Mouse (Mus musculus) embryonic facial prominence, embryonic 11.5 days (tissue): Measurements from ENCODE around the gene Morn1. TPM values are rescaled to one million over a fixed set of nuclear protein-coding genes. Genes with fewer than 3 reads are reported as not detected.
A peak's percentile ranks its signal among the peaks of the same experiment; 100 is the strongest.

ENCODE experiments used
- ATAC-seq: fragments of 200-750 bp; cut with Nextera tagmentation; replicated peaks from 2 replicates; pipeline ENCODE4 v1.8.0; 2017; ENCODE audit warnings: low read depth; ENCODE audit not compliant: insufficient number of reproducible peaks, low FRiP score, low TSS enrichment
- DNase-seq: peaks from one replicate; pipeline ENCODE4 v3.0.0-alpha.2; 2015; ENCODE audit warnings: low spot score
- H3K27ac ChIP-seq: fragments of 300-500 bp; sonication (generic); replicated peaks from 2 replicates; pipeline ENCODE4 v1.5.1; 2014; ENCODE audit warnings: mild to moderate bottlenecking, low read depth, low read length, control low read depth
- H3K27me3 ChIP-seq: fragments of 300-500 bp; sonication (generic); 2 replicates; pipeline ENCODE4 v1.6.1; 2014; ENCODE audit warnings: mild to moderate bottlenecking, low read length, moderate library complexity, mixed read lengths; ENCODE audit not compliant: control insufficient read depth, insufficient read depth
- H3K36me3 ChIP-seq: fragments of 300-500 bp; sonication (generic); replicated peaks from 2 replicates; pipeline ENCODE4 v1.6.1; 2014; ENCODE audit warnings: low read depth, mild to moderate bottlenecking, low read length, moderate library complexity, mixed read lengths; ENCODE audit not compliant: control insufficient read depth, insufficient read depth
- H3K4me1 ChIP-seq: fragments of 300-500 bp; sonication (generic); 2 replicates; pipeline ENCODE4 v1.6.1; 2014; ENCODE audit warnings: low read length, mixed read lengths; ENCODE audit not compliant: control insufficient read depth, insufficient read depth
- H3K4me2 ChIP-seq: fragments of 300-500 bp; sonication (generic); 2 replicates; pipeline ENCODE4 v1.6.1; 2014; ENCODE audit warnings: low read depth, mild to moderate bottlenecking, control low read depth, low read length, moderate library complexity
- H3K4me3 ChIP-seq: fragments of 300-500 bp; sonication (generic); 2 replicates; pipeline ENCODE4 v1.5.1; 2014; ENCODE audit warnings: low read depth, low read length, control low read depth
- H3K9ac ChIP-seq: fragments of 300-500 bp; sonication (generic); replicated peaks from 2 replicates; pipeline ENCODE4 v1.6.1; 2014; ENCODE audit warnings: mild to moderate bottlenecking, control low read depth, low read length
- H3K9me3 ChIP-seq: fragments of 300-500 bp; sonication (generic); replicated peaks from 2 replicates; pipeline ENCODE4 v1.6.1; 2016; ENCODE audit warnings: mild to moderate bottlenecking, low read length, inconsistent platforms, mixed read lengths; ENCODE audit not compliant: control insufficient read depth
- WGBS: fragments of 180-500 bp; shearing (Covaris S2); extraction: QIAGEN DNeasy Blood & Tissue Kit; methylation state at CpG from one replicate; pipeline ENCODE4 v1.1.7; 2014; 5-methylcytosine and 5-hydroxymethylcytosine counted together
- polyA plus RNA-seq: library from polyadenylated mRNA; unstranded; fragments of >200 nt; fragmentation: Nextera tagmentation; extraction: Ambion mirVana; gene quantifications from 2 replicates; pipeline ENCODE4 v1.2.1, GENCODE M21; 2014

The Morn1 gene
- polyA plus RNA-seq, 1 experiment from 2014 or later = 3.5 TPM

DNA sequence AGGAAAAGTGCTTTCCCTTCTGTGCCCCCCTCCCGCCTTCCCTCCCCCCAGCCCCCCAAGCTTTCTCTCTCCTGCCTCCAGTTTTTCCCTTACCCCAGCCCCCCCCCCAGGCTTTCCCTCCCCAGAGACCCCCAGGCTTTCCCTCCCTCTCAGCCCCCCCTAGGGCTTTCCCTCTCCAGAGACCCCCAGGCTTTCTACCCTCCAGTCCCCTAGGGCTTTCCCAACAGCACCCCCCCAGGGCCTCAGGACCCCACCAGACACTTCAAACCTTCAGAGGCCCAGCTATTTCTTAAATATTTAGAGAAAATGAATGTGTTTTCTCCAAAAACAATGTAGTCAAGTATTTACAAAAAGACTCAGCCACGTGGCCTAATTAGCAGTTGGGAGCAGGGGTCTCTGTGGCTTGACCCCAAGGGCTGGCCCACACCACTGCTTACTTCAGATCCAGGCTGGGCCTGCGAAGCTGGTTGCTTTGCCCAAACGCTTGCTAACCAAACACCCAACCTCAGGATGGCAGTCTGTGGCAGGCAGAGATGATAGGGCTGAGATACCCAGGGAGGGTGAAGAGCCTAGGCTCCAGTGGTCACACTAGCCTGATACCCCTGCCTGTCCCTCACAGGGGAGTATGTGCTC, 58.3 kb downstream of the Morn1 start:
- DNase-seq = no peak
- H3K4me3 ChIP-seq = no peak overlapping the region
- H3K4me2 ChIP-seq = no peak overlapping the region
- no peaks in the 10 kb centered on the region for H3K9me3 ChIP-seq
- WGBS = 40% methylated on average over 4 of the region's 4 CpGs
- peak overlapping the region; percentile 71 for H3K27ac ChIP-seq
- H3K9ac ChIP-seq = no peak overlapping the region; the same call in 1 of the 2 replicates
- H3K36me3 ChIP-seq = no peaks in the 10 kb centered on the region
- no peak for ATAC-seq
- no peaks in the 10 kb centered on the region for H3K27me3 ChIP-seq
- H3K4me1 ChIP-seq = peaks cover 13% of the 10 kb centered on the region

DNA sequence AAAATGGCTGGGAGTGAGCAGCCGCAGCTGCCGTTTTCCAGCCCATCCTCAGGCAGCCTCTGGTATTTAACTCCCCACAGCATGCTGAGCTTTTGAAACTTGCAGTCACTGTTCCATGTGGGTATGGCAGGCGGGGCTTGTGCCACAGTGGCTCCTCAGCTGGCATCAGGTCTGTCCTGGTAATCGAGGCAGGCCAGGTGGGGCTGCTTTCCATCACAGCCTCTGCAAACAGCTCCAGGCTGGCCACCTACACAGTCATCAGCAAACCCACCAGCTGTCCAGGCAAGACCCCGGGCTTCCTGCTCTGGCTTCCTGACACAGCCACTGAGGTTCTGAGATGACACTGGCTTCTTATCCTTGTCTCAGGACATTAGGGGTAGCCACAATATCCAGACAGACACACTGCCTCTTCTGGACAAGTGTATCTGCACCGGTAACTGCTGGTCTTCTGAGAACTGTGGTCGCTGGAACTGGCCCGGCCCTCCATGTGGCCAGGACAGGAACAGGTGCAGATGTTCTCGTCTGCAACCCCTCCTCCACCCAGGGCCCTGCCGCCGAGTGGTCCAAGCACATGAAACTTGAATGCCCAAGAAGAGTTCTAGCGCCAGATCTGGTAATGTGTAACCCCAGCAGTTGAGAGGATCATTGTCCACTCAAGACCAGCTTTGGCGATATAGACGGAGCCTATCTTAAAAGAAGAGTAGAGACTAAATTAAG, 59.9 kb downstream of the Morn1 start:
- Histone ChIP-seq H3K27me3 (no peaks in the 10 kb centered on the region; the same call in 1 of the 2 replicates), H3K9me3 (no peaks in the 10 kb centered on the region), H3K4me1 (peaks cover 21% of the 10 kb centered on the region), H3K4me3 (no peak overlapping the region), H3K36me3 (no peaks in the 10 kb centered on the region), H3K9ac (no peak overlapping the region), H3K27ac (0 out of 2 replicates have a peak overlapping the region, but pooled peaks have one; percentile 35), H3K4me2 (no peak overlapping the region)
- 69% methylated on average over 14 of the region's 14 CpGs for WGBS
- DNase-seq (no peak), ATAC-seq (no peak)

DNA sequence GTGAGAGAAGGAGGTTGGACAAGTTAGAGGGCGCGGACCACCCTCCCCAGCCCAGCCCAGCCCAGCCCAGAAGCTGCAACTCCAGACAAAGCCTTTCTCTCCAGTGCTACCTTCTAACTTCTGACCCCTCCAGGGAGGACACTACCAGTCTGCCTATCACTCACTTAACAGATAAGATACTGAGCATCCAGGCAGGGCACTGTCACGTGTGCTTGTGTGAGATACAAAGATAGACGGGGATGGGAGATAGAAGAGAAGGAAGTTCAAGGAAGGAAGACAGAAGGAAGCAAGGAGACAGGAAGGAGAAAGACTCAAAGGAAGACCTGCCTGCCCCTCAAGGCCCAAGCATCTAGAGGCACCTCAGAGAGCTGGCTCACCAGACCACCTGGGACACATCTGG, 62.1 kb downstream of the Morn1 start:
- Histone ChIP-seq H3K27ac (no peak overlapping the region), H3K27me3 (no peaks in the 10 kb centered on the region; the same call in 1 of the 2 replicates), H3K4me3 (no peak overlapping the region), H3K36me3 (no peaks in the 10 kb centered on the region), H3K4me1 (peaks cover 26% of the 10 kb centered on the region), H3K9ac (no peak overlapping the region), H3K4me2 (no peak overlapping the region), H3K9me3 (no peaks in the 10 kb centered on the region)
- DNase-seq = no peak
- no peak for ATAC-seq
- WGBS = 87% methylated on average over 4 of the region's 4 CpGs

GRCm38 (mm10) chr4:155148910-155149698, 62.7 kb downstream of the Morn1 start:
- Histone ChIP-seq H3K9ac (no peak overlapping the region), H3K27ac (no peak overlapping the region), H3K4me2 (no peak overlapping the region), H3K27me3 (no peaks in the 10 kb centered on the region; the same call in 1 of the 2 replicates), H3K9me3 (no peaks in the 10 kb centered on the region), H3K4me3 (no peak overlapping the region), H3K36me3 (no peaks in the 10 kb centered on the region), H3K4me1 (peaks cover 22% of the 10 kb centered on the region)
- WGBS = 69% methylated on average over 8 of the region's 8 CpGs
- peak; percentile 44 for DNase-seq
- ATAC-seq = no peak

- Histone ChIP-seq H3K4me3 (no peak overlapping the region), H3K9me3 (no peaks in the 10 kb centered on the region), H3K36me3 (no peaks in the 10 kb centered on the region), H3K4me2 (no peak overlapping the region; the same call in 1 of the 2 replicates), H3K4me1 (peaks cover 17% of the 10 kb centered on the region), H3K27ac (peak overlapping the region; percentile 65; the same call in 1 of the 2 replicates), H3K27me3 (no peaks in the 10 kb centered on the region; the same call in 1 of the 2 replicates), H3K9ac (peak overlapping the region; percentile 65)
- 70% methylated on average over 6 of the region's 6 CpGs for WGBS
- DNase-seq (no peak), ATAC-seq (no peak)
Observed at GRCm38 (mm10) chr4:155149941-155150275, 63.5 kb downstream of the Morn1 start.

DNA sequence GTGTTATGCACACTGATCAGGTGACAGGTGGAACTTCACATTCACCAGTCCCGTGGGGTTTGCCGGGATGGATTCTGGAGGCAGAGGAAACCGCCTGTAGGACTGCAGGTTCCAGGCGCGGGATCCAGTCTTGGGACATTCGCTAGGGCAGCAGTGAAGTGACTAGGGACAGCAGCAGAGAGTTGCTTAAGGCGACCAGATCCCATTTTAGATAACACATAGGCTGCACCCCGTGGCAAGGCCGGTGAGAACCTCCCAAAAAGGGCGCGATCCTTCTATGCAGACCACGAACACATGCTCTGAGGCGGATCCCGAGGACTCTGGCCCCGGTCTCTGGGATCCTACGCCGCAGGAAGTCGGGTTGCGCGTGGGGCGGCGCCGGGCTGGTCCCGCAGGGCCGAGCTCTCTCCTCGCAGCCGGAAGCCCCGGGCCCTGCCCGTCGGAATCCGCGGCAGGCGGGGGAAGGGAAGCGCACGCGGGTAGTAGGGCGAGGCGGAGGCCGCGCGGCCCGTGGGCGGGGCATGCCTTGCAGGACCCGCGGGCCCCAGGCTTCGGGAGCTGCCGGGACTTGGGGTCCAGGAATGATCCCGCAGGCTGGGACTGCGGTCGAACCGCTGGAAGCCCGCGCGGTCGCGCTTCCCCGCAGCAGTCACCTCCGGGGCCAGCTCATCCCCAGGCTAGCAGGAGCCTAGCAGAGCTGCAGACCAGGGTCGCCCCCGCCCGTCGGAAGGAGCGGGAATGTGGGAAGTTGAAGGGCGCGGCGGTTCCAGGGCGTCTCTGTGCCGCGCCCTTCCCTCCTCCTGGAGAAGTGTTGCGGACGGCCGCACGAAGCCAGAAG, 64.1 kb downstream of the Morn1 start:
- H3K36me3 ChIP-seq = no peaks in the 10 kb centered on the region
- DNase-seq (peak; percentile 85), ATAC-seq (peak; percentile 74)
- no peaks in the 10 kb centered on the region; the same call in 1 of the 2 replicates for H3K27me3 ChIP-seq
- peak overlapping the region; percentile 65 for H3K9ac ChIP-seq
- H3K4me1 ChIP-seq = peaks cover 17% of the 10 kb centered on the region
- 5% methylated on average over 69 of the region's 73 CpGs for WGBS
- H3K4me2 ChIP-seq = peak overlapping the region; percentile 93
- H3K27ac ChIP-seq = peak overlapping the region; percentile 65
- H3K4me3 ChIP-seq = peak overlapping the region; percentile 39
- H3K9me3 ChIP-seq = no peaks in the 10 kb centered on the region

DNA sequence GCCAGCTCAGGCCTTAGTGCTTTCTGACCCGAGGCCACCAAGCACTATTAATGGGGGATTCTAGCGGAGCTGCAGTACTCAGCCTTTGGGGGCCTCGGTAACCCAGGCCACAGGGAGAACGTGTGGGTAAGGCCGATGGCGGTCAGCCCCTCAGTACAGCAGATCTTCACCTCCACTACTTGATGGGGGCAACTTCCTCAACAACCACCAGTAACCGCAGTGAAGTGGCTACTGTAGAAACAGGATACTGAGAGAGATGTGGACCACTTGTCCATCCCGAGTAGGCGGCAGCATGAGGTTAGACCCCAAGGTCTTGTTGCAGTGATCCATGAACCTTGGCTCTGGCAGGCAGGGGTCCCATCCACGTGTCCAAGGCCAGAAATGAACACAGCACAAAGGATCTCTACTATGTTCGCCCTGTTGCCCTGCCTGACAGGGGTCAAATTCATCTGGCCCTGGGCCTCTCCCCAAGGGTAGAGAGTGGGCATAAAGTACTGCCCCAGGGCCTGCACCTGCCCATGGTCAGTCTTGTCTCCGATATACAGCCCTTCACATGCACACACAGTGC, 64.9 kb downstream of the Morn1 start:
- Histone ChIP-seq H3K4me1 (peaks cover 17% of the 10 kb centered on the region), H3K4me2 (peak overlapping the region; percentile 93), H3K4me3 (peak overlapping the region; percentile 39), H3K27ac (no peak overlapping the region), H3K9me3 (no peaks in the 10 kb centered on the region), H3K9ac (peak overlapping the region; percentile 65), H3K36me3 (no peaks in the 10 kb centered on the region), H3K27me3 (no peaks in the 10 kb centered on the region; the same call in 1 of the 2 replicates)
- 46% methylated on average over 12 of the region's 12 CpGs for WGBS
- ATAC-seq = no peak
- no peak for DNase-seq
